In genomic region chr10:42864696-42865095, GRCm38 (mm10) we compare ENCODE assay signal across 9 mouse cellular contexts. TPM values are rescaled to one million over a fixed set of nuclear protein-coding genes. Genes with fewer than 3 reads are reported as not detected.
DNase-seq lines count a peak whose midpoint lies in the region; ATAC-seq lines count a peak whose summit lies in the region.
"Had no signal": no experiment of that assay in that cellular context is flagged by ENCODE, and none has a peak within 500 bp of the region (broad histone marks: within the 10 kb centered on the region; RNA-seq: fewer than 3 reads in every experiment).

No protein-coding gene starts in this region.

- peak overlapping the region; percentile 68 for H3K4me2 ChIP-seq in heart, embryonic 14.5 days (ENCODE audit: low read length)
- 0 out of 2 replicates have a peak overlapping the region, but pooled peaks have one; percentile 46 for H3K4me2 ChIP-seq in forebrain, embryonic 12.5 days
- peak overlapping the region; percentile 70 for H3K4me2 ChIP-seq in limb, embryonic 13.5 days (replicated peaks)

- 0 out of 4 replicates have a peak overlapping the region, but pooled peaks of 1 of the 2 experiments have one; percentile 41 for H3K4me3 ChIP-seq in heart, embryonic 14.5 days (ENCODE audit: control insufficient read depth in 1 of 2, insufficient read depth in 1 of 2, low read depth in 1 of 2, low read length in 2 of 2)
- H3K4me3 ChIP-seq in forebrain, embryonic 12.5 days (replicated peaks), result no peak overlapping the region
- H3K4me3 ChIP-seq in limb, embryonic 13.5 days, result peak overlapping the region; percentile 41
- H3K4me3 ChIP-seq: liver, embryonic 12.5 days had no signal

- no peaks in the 10 kb centered on the region for H3K27me3 ChIP-seq in heart, embryonic 14.5 days (ENCODE audit: control insufficient read depth, insufficient read depth, low read length)
- peaks cover 51% of the 10 kb centered on the region for H3K27me3 ChIP-seq in forebrain, embryonic 12.5 days
- H3K27me3 ChIP-seq in limb, embryonic 13.5 days, result 0 out of 2 replicates have a peak, but pooled peaks cover 6% of the 10 kb centered on the region

- no peaks in the 10 kb centered on the region for H3K9me3 ChIP-seq in heart, embryonic 14.5 days (ENCODE audit: control insufficient read depth, low read length)
- H3K9me3 ChIP-seq in forebrain, embryonic 12.5 days, result no peaks in the 10 kb centered on the region
- H3K9me3 ChIP-seq in limb, embryonic 13.5 days, result no peaks in the 10 kb centered on the region
- H3K9me3 ChIP-seq: liver, embryonic 12.5 days had no signal

- no peak overlapping the region for H3K9ac ChIP-seq in heart, embryonic 14.5 days (ENCODE audit: low read length)
- no peak overlapping the region for H3K9ac ChIP-seq in forebrain, embryonic 12.5 days
- peak overlapping the region; percentile 53; the same call in 1 of the 2 replicates for H3K9ac ChIP-seq in limb, embryonic 13.5 days
- H3K9ac ChIP-seq: liver, embryonic 12.5 days had no signal

- ATAC-seq in heart, embryonic 14.5 days (ENCODE audit: insufficient number of reproducible peaks, insufficient read depth, low FRiP score, low read depth), result no peak
- no peak for ATAC-seq in forebrain, embryonic 12.5 days (ENCODE audit: low FRiP score)
- peak; percentile 48 for ATAC-seq in limb, embryonic 13.5 days (ENCODE audit: low FRiP score, low read depth)
- ATAC-seq: liver, embryonic 12.5 days had no signal

- H3K36me3 ChIP-seq in heart, embryonic 14.5 days (ENCODE audit: control insufficient read depth, insufficient read depth, low read length), result no peaks in the 10 kb centered on the region
- no peaks in the 10 kb centered on the region for H3K36me3 ChIP-seq in forebrain, embryonic 12.5 days (replicated peaks)
- no peaks in the 10 kb centered on the region for H3K36me3 ChIP-seq in limb, embryonic 13.5 days
- H3K36me3 ChIP-seq: liver, embryonic 12.5 days had no signal

- peak overlapping the region; percentile 15 to 29; a peak in 2 of 4 replicates for H3K27ac ChIP-seq in heart, embryonic 14.5 days (replicated peaks in 1 of 2; ENCODE audit: control insufficient read depth in 1 of 2, insufficient read depth in 1 of 2, low read depth in 2 of 2, low read length in 2 of 2)
- 0 out of 2 replicates have a peak overlapping the region, but pooled peaks have one; percentile 63 for H3K27ac ChIP-seq in forebrain, embryonic 12.5 days
- H3K27ac ChIP-seq in limb, embryonic 13.5 days, result peak overlapping the region; percentile 65; the same call in 1 of the 2 replicates
- H3K27ac ChIP-seq: liver, embryonic 12.5 days had no signal

- peaks cover 3 to 7% of the 10 kb centered on the region in 2 experiments; a peak in 2 of 4 replicates for H3K4me1 ChIP-seq in heart, embryonic 14.5 days (ENCODE audit: control insufficient read depth in 2 of 2, insufficient read depth in 2 of 2, low read length in 2 of 2)
- H3K4me1 ChIP-seq in forebrain, embryonic 12.5 days, result peaks cover 44% of the 10 kb centered on the region
- peaks cover 44% of the 10 kb centered on the region for H3K4me1 ChIP-seq in limb, embryonic 13.5 days
- H3K4me1 ChIP-seq: liver, embryonic 12.5 days had no signal

- WGBS in heart, embryonic 14.5 days, result 43% methylated on average over 5 of the region's 5 CpGs
- WGBS in forebrain, embryonic 12.5 days, result 49% methylated on average over 5 of the region's 5 CpGs
- WGBS in limb, embryonic 13.5 days, result 14% methylated on average over 5 of the region's 5 CpGs

- no peak for DNase-seq in heart, adult 9 months (ENCODE audit: low spot score in 2 of 2)
- DNase-seq in MN1 (ENCODE audit: low spot score), result peak; percentile 40
- DNase-seq in gastrocnemius, postnatal 10 days, result no peak
- no peak for DNase-seq in left cerebral cortex, adult 18-20 months (ENCODE audit: low spot score in 2 of 2)
- DNase-seq in lung, postnatal 14 days, result no peak

RNA-seq across cellular contexts. Expression of gene Scml4, which starts 4.5 kb away (rescaled TPM):
- 0.76 and 0.80 TPM in 2 replicates for polyA plus RNA-seq in heart, embryonic 14.5 days (2014; fragmentation: Nextera tagmentation; extraction: Ambion mirVana)
- 2.9 and 3.0 TPM in 2 replicates for polyA plus RNA-seq in forebrain, embryonic 12.5 days (2016; fragmentation: Nextera tagmentation; extraction: Ambion mirVana)
- 0.92 and 1.3 TPM in 2 replicates for polyA plus RNA-seq in limb, embryonic 13.5 days (2015; fragmentation: Nextera tagmentation; extraction: Ambion mirVana)
- total RNA-seq in gastrocnemius, postnatal 10 days (2021), result 1 to 10 TPM; 3.3 to 3.8 TPM
- total RNA-seq in left cerebral cortex, adult 18-20 months (2021), result 1 to 10 TPM; 2.5 to 3.6 TPM
